Mouse (Mus musculus) hindbrain, postnatal 0 days (tissue): ENCODE measurements at regions not wholly inside any gene's neighbourhood (a gene's known extent, or its start where the extent isn't known, plus 50 kb on each side); places are given as distances from the start of the nearest gene placed in this dataset.
"Not testable (repeated sequence)": the region's sequence is repeated elsewhere in the genome, so short reads cannot be mapped to it uniquely, and the experiment has no call there.

Experiments used
- ATAC-seq: fragments of 200-750 bp; cut with Nextera tagmentation; 2 replicates; pipeline ENCODE4 v1.8.0; 2017; ENCODE audit warnings: mild to moderate bottlenecking, moderate TSS enrichment, moderate library complexity
- DNase-seq: peaks from one replicate; pipeline ENCODE4 v3.0.0-alpha.2; 2015; ENCODE audit warnings: low spot score
- H3K27ac ChIP-seq: fragments of 300-500 bp; sonication (generic); 2 replicates; pipeline ENCODE4 v1.5.1; 2014; ENCODE audit warnings: mild to moderate bottlenecking
- H3K27me3 ChIP-seq: fragments of 300-500 bp; sonication (generic); 2 replicates; pipeline ENCODE4 v1.6.1; 2014; ENCODE audit warnings: low read length, mixed read lengths; ENCODE audit not compliant: insufficient read depth
- H3K36me3 ChIP-seq: fragments of 300-500 bp; sonication (generic); 2 replicates; pipeline ENCODE4 v1.6.1; 2014; ENCODE audit warnings: low read length, mixed read lengths; ENCODE audit not compliant: insufficient read depth
- H3K4me1 ChIP-seq: fragments of 300-500 bp; sonication (generic); 2 replicates; pipeline ENCODE4 v1.6.1; 2014; ENCODE audit warnings: antibody characterized with exemption, low read length, mixed read lengths; ENCODE audit not compliant: insufficient read depth
- H3K4me2 ChIP-seq: fragments of 300-500 bp; sonication (generic); 2 replicates; pipeline ENCODE4 v1.6.1; 2014; ENCODE audit warnings: low read depth, mild to moderate bottlenecking, low read length, moderate library complexity, mixed read lengths
- H3K4me3 ChIP-seq: fragments of 300-500 bp; sonication (generic); 2 replicates; pipeline ENCODE4 v1.5.1; 2014; ENCODE audit warnings: low read length
- H3K9ac ChIP-seq: fragments of 300-500 bp; sonication (generic); replicated peaks from 2 replicates; pipeline ENCODE4 v1.6.1; 2014; ENCODE audit warnings: mild to moderate bottlenecking, low read length, moderate library complexity, mixed read lengths
- H3K9me3 ChIP-seq: fragments of 300-500 bp; sonication (generic); 2 replicates; pipeline ENCODE4 v1.6.1; 2016; ENCODE audit warnings: low read length, mixed read lengths
- CTCF ChIP-seq: IDR thresholded peaks from 2 replicates; pipeline ENCODE4 v1.5.1; 2016; ENCODE audit warnings: antibody characterized with exemption, control low read depth, low read depth
- WGBS: fragments of 180-500 bp; shearing (Covaris S2); extraction: QIAGEN DNeasy Blood & Tissue Kit; methylation state at CpG from one replicate; pipeline ENCODE4 v1.1.7; 2014; 5-methylcytosine and 5-hydroxymethylcytosine counted together

GRCm38 (mm10) chr17:16753090-16753489 is 310.8 kb upstream of the Zfp960 start:
- TF ChIP-seq CTCF = no peak
- ATAC-seq (no peak), DNase-seq (no peak)
- no peak overlapping the region for H3K9ac ChIP-seq
- no peak overlapping the region for H3K27ac ChIP-seq
- H3K4me2 ChIP-seq = no peak overlapping the region
- WGBS = 59% methylated on average over 4 of the region's 4 CpGs
- no peaks in the 10 kb centered on the region for H3K9me3 ChIP-seq
- no peaks in the 10 kb centered on the region for H3K27me3 ChIP-seq
- H3K4me1 ChIP-seq = no peaks in the 10 kb centered on the region
- H3K4me3 ChIP-seq = no peak overlapping the region
- H3K36me3 ChIP-seq = no peaks in the 10 kb centered on the region

- 89% methylated on average over 6 of the region's 7 CpGs for WGBS
- H3K36me3 ChIP-seq, DNase-seq, H3K27me3 ChIP-seq, H3K4me1 ChIP-seq, H3K4me2 ChIP-seq, H3K4me3 ChIP-seq, ATAC-seq, H3K9me3 ChIP-seq, H3K9ac ChIP-seq, H3K27ac ChIP-seq: not testable (repeated sequence)
These were observed 293.3 kb upstream of the Zfp960 start for GRCm38 (mm10) chr17:16770587-16770986.

- no peaks in the 10 kb centered on the region for H3K27me3 ChIP-seq
- ATAC-seq (no peak), DNase-seq (no peak)
- TF ChIP-seq CTCF = no peak
- no peak overlapping the region for H3K4me3 ChIP-seq
- WGBS = 61% methylated on average over 5 of the region's 5 CpGs
- no peaks in the 10 kb centered on the region for H3K4me1 ChIP-seq
- H3K9me3 ChIP-seq = no peaks in the 10 kb centered on the region
- no peak overlapping the region for H3K9ac ChIP-seq
- H3K36me3 ChIP-seq = no peaks in the 10 kb centered on the region
- no peak overlapping the region for H3K27ac ChIP-seq
- no peak overlapping the region for H3K4me2 ChIP-seq
These were observed 265.6 kb upstream of the Zfp960 start for GRCm38 (mm10) chr17:16798316-16798715.

- Histone ChIP-seq H3K9me3 (no peaks in the 10 kb centered on the region), H3K36me3 (no peaks in the 10 kb centered on the region), H3K4me1 (no peaks in the 10 kb centered on the region), H3K27ac (no peak overlapping the region), H3K4me2 (no peak overlapping the region), H3K9ac (no peak overlapping the region), H3K4me3 (no peak overlapping the region), H3K27me3 (no peaks in the 10 kb centered on the region)
- 53% methylated on average over 3 of the region's 3 CpGs for WGBS
- DNase-seq (no peak), ATAC-seq (no peak)
- no peak for TF ChIP-seq CTCF
These were observed 258.9 kb upstream of the Zfp960 start for GRCm38 (mm10) chr17:16804986-16805385.

GRCm38 (mm10) chr17:16818421-16818820 is 245.5 kb upstream of the Zfp960 start:
- TF ChIP-seq CTCF = no peak
- H3K27me3 ChIP-seq = no peaks in the 10 kb centered on the region
- no peak overlapping the region for H3K4me3 ChIP-seq
- H3K9me3 ChIP-seq = no peaks in the 10 kb centered on the region; the same call in 1 of the 2 replicates
- DNase-seq (no peak), ATAC-seq (no peak)
- no peak overlapping the region for H3K4me2 ChIP-seq
- H3K27ac ChIP-seq = no peak overlapping the region
- WGBS = 15% methylated on average over 3 of the region's 3 CpGs
- no peaks in the 10 kb centered on the region for H3K36me3 ChIP-seq
- no peak overlapping the region for H3K9ac ChIP-seq
- H3K4me1 ChIP-seq = no peaks in the 10 kb centered on the region

- Histone ChIP-seq H3K9me3 (no peaks in the 10 kb centered on the region; the same call in 1 of the 2 replicates), H3K4me3 (no peak overlapping the region), H3K27me3 (no peaks in the 10 kb centered on the region), H3K4me1 (no peaks in the 10 kb centered on the region), H3K36me3 (no peaks in the 10 kb centered on the region), H3K9ac (no peak overlapping the region), H3K4me2 (no peak overlapping the region), H3K27ac (no peak overlapping the region)
- DNase-seq (no peak), ATAC-seq (no peak)
- WGBS = 85% methylated on average over 3 of the region's 3 CpGs
- no peak for TF ChIP-seq CTCF
These were observed 242.2 kb upstream of the Zfp960 start for GRCm38 (mm10) chr17:16821716-16822115.

GRCm38 (mm10) chr17:16839152-16839551 is 224.8 kb upstream of the Zfp960 start:
- no peaks in the 10 kb centered on the region for H3K36me3 ChIP-seq
- no peak for TF ChIP-seq CTCF
- H3K9ac ChIP-seq = no peak overlapping the region
- no peak overlapping the region for H3K27ac ChIP-seq
- no peak for ATAC-seq
- no peaks in the 10 kb centered on the region for H3K9me3 ChIP-seq
- H3K4me1 ChIP-seq = no peaks in the 10 kb centered on the region
- 65% methylated on average over 4 of the region's 4 CpGs for WGBS
- no peaks in the 10 kb centered on the region for H3K27me3 ChIP-seq
- no peak overlapping the region for H3K4me2 ChIP-seq
- H3K4me3 ChIP-seq = no peak overlapping the region
- no peak for DNase-seq
